Mouse (Mus musculus) gonadal fat pad, adult 2 months (tissue): ENCODE results near the gene Btn1a1. TPM values are rescaled to one million over a fixed set of nuclear protein-coding genes. Genes with fewer than 3 reads are reported as not detected.

Experiments
- DNase-seq: peaks from one replicate; pipeline ENCODE4 v3.0.0-alpha.2; 2012; ENCODE audit warnings: low read depth
- polyA plus RNA-seq: library from polyadenylated mRNA; depleted of rRNA; stranded (reverse); fragments of >200 nt; gene quantifications from 2 replicates; pipeline ENCODE4 v1.2.3, GENCODE M21; 2012; rRNA removed

The Btn1a1 gene
- polyA plus RNA-seq: 0.09 TPM in 1 of 2 replicates, not detected in the other

- no peak for DNase-seq
Measured at GRCm38 (mm10) chr13:23465600-23466109, at the start of gene Btn1a1. Gene Btn1a1, minus strand, starts transcription at chr13:23465901.

- DNase-seq: no peak
Measured at GRCm38 (mm10) chr13:23515281-23515680, 49.6 kb upstream of the Btn1a1 start.

- no peak for DNase-seq
Measured at GRCm38 (mm10) chr13:23513517-23513916, 47.8 kb upstream of the Btn1a1 start.

- no peak for DNase-seq
Measured at GRCm38 (mm10) chr13:23510127-23510526, 44.4 kb upstream of the Btn1a1 start.

- DNase-seq: no peak
Measured at GRCm38 (mm10) chr13:23506819-23507515, 41.3 kb upstream of the Btn1a1 start.

- DNase-seq: no peak
Measured at GRCm38 (mm10) chr13:23506351-23506750, 40.6 kb upstream of the Btn1a1 start.

- no peak for DNase-seq
Measured at GRCm38 (mm10) chr13:23505662-23506345, 40.1 kb upstream of the Btn1a1 start.

- no peak for DNase-seq
Measured at GRCm38 (mm10) chr13:23503797-23504196, 38.1 kb upstream of the Btn1a1 start.

GRCm38 (mm10) chr13:23502916-23503315 lies 37.2 kb upstream of the Btn1a1 start:
- no peak for DNase-seq

GRCm38 (mm10) chr13:23502031-23502567 lies 36.4 kb upstream of the Btn1a1 start:
- no peak for DNase-seq

- no peak for DNase-seq
Measured at GRCm38 (mm10) chr13:23501511-23501910, 35.8 kb upstream of the Btn1a1 start.

GRCm38 (mm10) chr13:23500424-23501200 lies 34.9 kb upstream of the Btn1a1 start:
- DNase-seq: no peak

GRCm38 (mm10) chr13:23499943-23500342 lies 34.2 kb upstream of the Btn1a1 start:
- DNase-seq: no peak

- no peak for DNase-seq
Measured at GRCm38 (mm10) chr13:23498653-23499052, 33.0 kb upstream of the Btn1a1 start.

GRCm38 (mm10) chr13:23497656-23498321 lies 32.1 kb upstream of the Btn1a1 start:
- no peak for DNase-seq

- no peak for DNase-seq
Measured at GRCm38 (mm10) chr13:23495526-23495925, 29.8 kb upstream of the Btn1a1 start.

- DNase-seq: no peak
Measured at GRCm38 (mm10) chr13:23491990-23492389, 26.3 kb upstream of the Btn1a1 start.

GRCm38 (mm10) chr13:23491263-23491662 lies 25.6 kb upstream of the Btn1a1 start:
- DNase-seq: no peak

GRCm38 (mm10) chr13:23490863-23491262 lies 25.2 kb upstream of the Btn1a1 start:
- DNase-seq: no peak

- DNase-seq: no peak
Measured at GRCm38 (mm10) chr13:23488400-23489322, 23.0 kb upstream of the Btn1a1 start, which contains the start of gene Btn2a2. Gene Btn2a2, minus strand, starts transcription at chr13:23488857.
